Mouse (Mus musculus): ENCODE results near the gene Kazn. TPM values are rescaled to one million over a fixed set of nuclear protein-coding genes. Genes with fewer than 3 reads are reported as not detected.

Gene Kazn
- polyA plus RNA-seq, 1 experiment from 2014 or later: 14.1 TPM

DNA sequence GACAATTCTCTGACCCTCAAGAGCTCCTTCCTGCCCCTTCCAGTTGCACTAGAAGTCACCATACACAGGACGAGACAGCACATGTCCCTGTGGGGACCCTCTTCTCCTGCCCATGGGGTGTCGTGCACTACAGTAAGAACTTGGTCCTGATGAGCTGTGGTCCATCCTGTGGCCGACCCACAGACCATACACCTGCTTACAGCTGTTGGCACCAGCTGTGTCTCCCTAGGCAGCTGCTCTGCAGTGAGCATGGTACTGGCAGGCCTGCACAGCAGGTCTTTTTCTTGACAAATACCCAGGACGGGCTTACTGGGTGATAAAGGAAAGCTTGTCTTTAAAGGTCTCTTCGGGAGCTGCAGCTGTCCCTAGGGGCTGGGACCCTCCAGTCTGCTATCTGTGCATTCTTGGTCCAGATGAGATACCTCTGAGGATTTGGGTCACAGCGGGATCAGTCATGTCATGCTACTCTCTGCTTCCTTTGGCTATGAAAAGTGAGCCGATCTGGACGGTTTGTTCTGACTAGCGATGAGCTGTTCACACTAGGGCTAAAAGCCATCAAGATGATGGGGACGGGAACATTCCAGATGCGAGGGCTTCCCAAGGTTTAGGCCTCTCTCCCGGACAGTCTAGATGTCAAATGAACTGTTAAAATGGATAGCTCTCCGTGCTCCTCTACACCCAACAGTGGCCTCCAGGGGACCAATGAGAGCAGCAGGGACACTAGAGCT, 179.9 kb downstream of the Kazn start:
- TF ChIP-seq CTCF (IDR thresholded peaks at IDR 0.05; ENCODE audit: low read depth): no peak
- WGBS: 68% methylated on average over 13 of the region's 13 CpGs
- H3K4me1 ChIP-seq (ENCODE audit: insufficient read depth): peaks cover 7% of the 10 kb centered on the region; the same call in 1 of the 2 replicates
- no peak overlapping the region for H3K4me3 ChIP-seq (ENCODE audit: low read depth, low read length)
- ATAC-seq (ENCODE audit: insufficient read depth) (no peak), DNase-seq (no peak)
- H3K27ac ChIP-seq (ENCODE audit: low read depth): no peak overlapping the region
- no peaks in the 10 kb centered on the region for H3K9me3 ChIP-seq (ENCODE audit: low read depth, low read length)
- no peaks in the 10 kb centered on the region for H3K27me3 ChIP-seq (ENCODE audit: insufficient read depth, low read length)
- no peaks in the 10 kb centered on the region for H3K36me3 ChIP-seq (ENCODE audit: insufficient read depth)
- H3K9ac ChIP-seq: no peak overlapping the region
- H3K4me2 ChIP-seq: no peak overlapping the region

DNA sequence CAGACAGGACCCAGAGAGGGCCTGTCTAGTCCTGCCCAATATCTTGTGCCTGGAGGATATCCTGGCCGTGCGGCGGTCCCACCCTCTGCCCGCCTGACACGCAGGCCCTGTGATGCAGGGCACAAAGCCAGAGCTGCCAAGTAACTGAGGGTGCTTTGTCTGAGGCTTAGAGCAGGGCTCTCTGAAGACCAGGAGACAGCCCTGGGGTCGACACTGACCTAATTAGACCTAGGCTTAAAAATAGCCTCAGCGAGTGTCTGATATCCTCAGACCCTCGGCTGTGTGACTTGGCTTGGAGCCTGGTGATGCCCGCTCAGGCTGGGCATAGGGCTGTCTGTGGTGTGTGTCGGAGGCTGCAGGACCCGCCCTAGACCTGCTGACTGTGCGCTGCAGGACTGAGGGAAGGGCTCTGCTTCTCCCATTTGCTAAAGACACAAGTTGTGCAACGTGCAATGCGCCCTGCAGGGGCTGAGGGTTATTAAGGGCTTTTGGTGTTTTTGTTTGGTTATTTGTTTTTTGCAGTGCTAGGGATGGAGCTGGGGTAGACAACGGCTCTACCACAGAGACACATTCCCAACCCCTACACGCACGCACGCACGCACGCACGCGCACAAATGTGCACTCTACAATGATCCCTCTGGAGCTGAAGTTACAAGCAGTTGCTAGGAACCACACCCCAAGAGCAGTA, 181.5 kb downstream of the Kazn start:
- TF ChIP-seq CTCF (IDR thresholded peaks at IDR 0.05; ENCODE audit: low read depth): no peak
- no peaks in the 10 kb centered on the region for H3K27me3 ChIP-seq (ENCODE audit: insufficient read depth, low read length)
- no peak overlapping the region for H3K4me2 ChIP-seq
- no peak overlapping the region for H3K4me3 ChIP-seq (ENCODE audit: low read depth, low read length)
- no peak overlapping the region for H3K27ac ChIP-seq (ENCODE audit: low read depth)
- H3K9me3 ChIP-seq (ENCODE audit: low read depth, low read length): no peaks in the 10 kb centered on the region
- no peak overlapping the region for H3K9ac ChIP-seq
- DNase-seq (no peak), ATAC-seq (ENCODE audit: insufficient read depth) (no peak)
- no peaks in the 10 kb centered on the region for H3K36me3 ChIP-seq (ENCODE audit: insufficient read depth)
- peaks cover 7% of the 10 kb centered on the region; the same call in 1 of the 2 replicates for H3K4me1 ChIP-seq (ENCODE audit: insufficient read depth)
- 83% methylated on average over 22 of the region's 22 CpGs for WGBS

DNA sequence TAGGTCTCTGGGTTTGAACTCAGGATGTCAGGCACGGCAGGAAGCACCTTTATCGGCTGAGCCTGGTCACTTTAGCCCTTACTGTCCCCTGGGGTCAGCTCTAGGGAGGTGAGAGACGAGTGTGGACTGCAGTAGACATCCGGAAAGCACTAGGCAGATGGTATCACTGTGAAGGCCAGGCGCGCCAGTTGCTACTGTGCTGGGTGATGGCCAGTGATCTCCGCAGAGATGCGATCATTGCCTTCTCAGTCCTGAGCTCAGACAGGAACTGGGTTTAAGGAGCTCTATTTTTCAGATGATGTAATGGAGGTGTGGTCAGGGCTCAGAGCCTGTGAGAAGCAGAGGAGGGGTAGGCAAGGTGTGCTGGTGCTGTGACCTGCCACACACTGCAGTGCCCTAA, 183.6 kb downstream of the Kazn start:
- no peak overlapping the region for H3K4me3 ChIP-seq (ENCODE audit: low read depth, low read length)
- WGBS: 77% methylated on average over 8 of the region's 8 CpGs
- H3K9ac ChIP-seq: no peak overlapping the region
- no peak for TF ChIP-seq CTCF (IDR thresholded peaks at IDR 0.05; ENCODE audit: low read depth)
- no peaks in the 10 kb centered on the region for H3K36me3 ChIP-seq (ENCODE audit: insufficient read depth)
- no peaks in the 10 kb centered on the region for H3K9me3 ChIP-seq (ENCODE audit: low read depth, low read length)
- no peak for DNase-seq
- H3K27ac ChIP-seq (ENCODE audit: low read depth): no peak overlapping the region
- H3K4me2 ChIP-seq: no peak overlapping the region
- ATAC-seq (ENCODE audit: insufficient read depth): no peak
- peaks cover 4% of the 10 kb centered on the region; the same call in 1 of the 2 replicates for H3K4me1 ChIP-seq (ENCODE audit: insufficient read depth)
- H3K27me3 ChIP-seq (ENCODE audit: insufficient read depth, low read length): no peaks in the 10 kb centered on the region

DNA sequence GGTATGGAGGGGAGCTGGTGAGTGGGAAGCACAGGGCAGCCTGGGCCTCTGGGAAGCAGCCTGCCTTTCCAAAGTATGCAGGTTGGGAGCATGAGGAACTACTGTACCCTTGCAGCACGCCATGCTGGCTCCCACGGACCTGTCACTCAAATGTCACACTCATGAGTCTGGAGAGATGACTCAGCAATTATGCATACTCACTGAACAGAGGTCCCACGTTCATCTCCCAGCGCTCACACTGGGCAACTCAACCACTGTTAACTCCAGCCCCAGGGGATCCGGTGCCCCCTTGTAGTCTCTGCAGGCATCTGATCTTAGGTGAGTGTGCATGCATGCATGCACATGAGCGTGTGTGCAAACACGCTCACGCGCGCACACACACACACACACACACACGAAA, 184.6 kb downstream of the Kazn start:
- Histone ChIP-seq H3K27me3 (ENCODE audit: insufficient read depth, low read length) (no peaks in the 10 kb centered on the region), H3K36me3 (ENCODE audit: insufficient read depth) (no peaks in the 10 kb centered on the region), H3K9me3 (ENCODE audit: low read depth, low read length) (no peaks in the 10 kb centered on the region), H3K27ac (ENCODE audit: low read depth) (no peak overlapping the region), H3K4me2 (no peak overlapping the region), H3K4me1 (ENCODE audit: insufficient read depth) (no peaks in the 10 kb centered on the region), H3K4me3 (ENCODE audit: low read depth, low read length) (no peak overlapping the region), H3K9ac (no peak overlapping the region)
- no peak for TF ChIP-seq CTCF (IDR thresholded peaks at IDR 0.05; ENCODE audit: low read depth)
- no peak for ATAC-seq (ENCODE audit: insufficient read depth)
- 83% methylated on average over 11 of the region's 11 CpGs for WGBS
- DNase-seq: no peak

DNA sequence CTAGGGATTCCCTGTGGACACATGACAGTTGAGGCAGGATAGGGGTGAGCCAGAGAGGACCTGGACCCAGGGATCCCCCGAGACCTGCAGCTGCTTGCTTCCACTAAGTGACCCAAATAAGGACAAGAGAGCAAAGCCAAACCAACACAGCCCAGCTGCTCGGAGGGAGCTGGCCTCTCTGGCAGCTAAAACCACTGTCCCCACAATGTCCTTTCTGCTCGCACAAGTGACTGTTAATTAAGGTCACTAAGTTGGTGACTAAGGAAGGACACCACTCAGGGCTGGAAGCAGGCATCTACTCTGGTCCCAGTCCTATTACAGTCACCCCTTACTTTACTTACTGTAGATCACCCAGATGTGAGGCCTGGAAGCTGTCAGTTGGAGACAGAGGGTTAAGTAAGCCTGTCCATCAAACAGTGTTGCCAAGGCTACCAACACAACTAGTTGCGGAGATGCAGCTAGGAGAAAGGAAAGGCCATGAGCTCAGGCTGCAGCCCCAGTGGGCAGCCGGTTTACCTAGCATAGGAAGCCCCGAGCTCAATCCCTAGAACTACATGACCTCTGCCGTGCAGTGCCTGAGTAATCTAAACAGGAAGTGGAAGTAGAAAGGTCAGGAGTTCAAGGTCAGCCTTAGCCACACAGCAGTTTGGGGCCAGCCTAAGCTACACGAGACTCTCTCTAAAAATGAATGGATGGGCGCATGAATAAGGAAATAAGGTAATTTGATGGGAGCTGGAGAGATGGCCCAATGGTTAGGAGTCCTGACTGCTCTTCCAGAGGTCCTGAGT, 185.3 kb downstream of the Kazn start:
- Histone ChIP-seq H3K4me3 (ENCODE audit: low read depth, low read length) (no peak overlapping the region), H3K9me3 (ENCODE audit: low read depth, low read length) (no peaks in the 10 kb centered on the region), H3K36me3 (ENCODE audit: insufficient read depth) (no peaks in the 10 kb centered on the region), H3K4me1 (ENCODE audit: insufficient read depth) (no peaks in the 10 kb centered on the region), H3K27ac (ENCODE audit: low read depth) (no peak overlapping the region), H3K9ac (no peak overlapping the region), H3K27me3 (ENCODE audit: insufficient read depth, low read length) (no peaks in the 10 kb centered on the region), H3K4me2 (no peak overlapping the region)
- TF ChIP-seq CTCF (IDR thresholded peaks at IDR 0.05; ENCODE audit: low read depth): no peak
- WGBS: 43% methylated on average over 9 of the region's 9 CpGs
- ATAC-seq (ENCODE audit: insufficient read depth) (no peak), DNase-seq (no peak)

DNA sequence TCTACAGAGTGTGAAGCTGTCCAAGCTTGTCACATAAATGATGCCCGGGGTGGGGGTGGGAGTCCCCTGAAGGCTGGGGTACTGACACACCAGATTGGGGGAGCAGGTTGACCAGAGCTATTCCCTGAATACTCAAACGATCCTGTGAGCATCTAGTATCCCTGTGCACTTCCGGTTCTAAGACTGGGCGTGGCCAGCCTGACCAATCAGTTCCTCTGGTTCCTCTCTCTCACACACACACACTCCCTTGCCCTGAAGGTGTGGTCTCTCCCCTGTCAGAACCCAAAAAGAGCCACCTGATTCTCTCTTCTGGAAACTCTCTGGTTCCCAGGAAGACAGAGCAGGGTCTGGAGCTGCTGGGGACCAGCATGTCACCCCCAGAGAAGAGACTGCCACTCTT, 185.9 kb downstream of the Kazn start:
- DNase-seq (no peak), ATAC-seq (ENCODE audit: insufficient read depth) (0 out of 2 replicates have a peak, but pooled peaks have one; percentile 14)
- H3K4me1 ChIP-seq (ENCODE audit: insufficient read depth): no peaks in the 10 kb centered on the region
- no peaks in the 10 kb centered on the region for H3K36me3 ChIP-seq (ENCODE audit: insufficient read depth)
- 50% methylated on average over 4 of the region's 4 CpGs for WGBS
- H3K4me2 ChIP-seq: no peak overlapping the region
- H3K27ac ChIP-seq (ENCODE audit: low read depth): no peak overlapping the region
- H3K27me3 ChIP-seq (ENCODE audit: insufficient read depth, low read length): no peaks in the 10 kb centered on the region
- TF ChIP-seq CTCF (IDR thresholded peaks at IDR 0.05; ENCODE audit: low read depth): no peak
- no peak overlapping the region for H3K4me3 ChIP-seq (ENCODE audit: low read depth, low read length)
- no peak overlapping the region for H3K9ac ChIP-seq
- H3K9me3 ChIP-seq (ENCODE audit: low read depth, low read length): no peaks in the 10 kb centered on the region
